Mouse (Mus musculus) limb, embryonic 11.5 days (tissue): Measurements from ENCODE around the gene Col24a1. TPM values are rescaled to one million over a fixed set of nuclear protein-coding genes. Genes with fewer than 3 reads are reported as not detected.

Experiments
- ATAC-seq: fragments of 200-750 bp; cut with Nextera tagmentation; 2 replicates; pipeline ENCODE4 v1.8.0; 2017; ENCODE audit warnings: low read depth; ENCODE audit not compliant: insufficient number of reproducible peaks, low FRiP score, low TSS enrichment
- DNase-seq: peaks from one replicate; pipeline ENCODE4 v3.0.0-alpha.2; 2015; ENCODE audit warnings: low spot score
- H3K27ac ChIP-seq: fragments of 300-500 bp; sonication (generic); replicated peaks from 2 replicates; pipeline ENCODE4 v1.5.1; 2014; ENCODE audit warnings: low read depth, mild to moderate bottlenecking, low read length
- H3K27me3 ChIP-seq: fragments of 300-500 bp; sonication (generic); 2 replicates; pipeline ENCODE4 v1.6.1; 2014; ENCODE audit warnings: mild to moderate bottlenecking, low read length, mixed read lengths; ENCODE audit not compliant: control insufficient read depth, insufficient read depth
- H3K36me3 ChIP-seq: fragments of 300-500 bp; sonication (generic); 2 replicates; pipeline ENCODE4 v1.6.1; 2014; ENCODE audit warnings: mild to moderate bottlenecking, low read length, moderate library complexity, mixed read lengths; ENCODE audit not compliant: control insufficient read depth, insufficient read depth
- H3K4me1 ChIP-seq: fragments of 300-500 bp; sonication (generic); 2 replicates; pipeline ENCODE4 v1.6.1; 2014; ENCODE audit warnings: low read length, mixed read lengths; ENCODE audit not compliant: control insufficient read depth, insufficient read depth
- H3K4me2 ChIP-seq: fragments of 300-500 bp; sonication (generic); 2 replicates; pipeline ENCODE4 v1.6.1; 2014; ENCODE audit warnings: low read depth, mild to moderate bottlenecking, moderate library complexity; ENCODE audit not compliant: severe bottlenecking
- H3K4me3 ChIP-seq: fragments of 300-500 bp; sonication (generic); 2 replicates; pipeline ENCODE4 v1.5.1; 2014; ENCODE audit warnings: low read depth, low read length
- H3K9ac ChIP-seq: fragments of 300-500 bp; sonication (generic); 2 replicates; pipeline ENCODE4 v1.6.1; 2014; ENCODE audit warnings: mild to moderate bottlenecking, low read length
- H3K9me3 ChIP-seq: fragments of 300-500 bp; sonication (generic); 2 replicates; pipeline ENCODE4 v1.6.1; 2016; ENCODE audit warnings: low read length; ENCODE audit not compliant: control insufficient read depth
- WGBS: fragments of 180-500 bp; shearing (Covaris S2); extraction: QIAGEN DNeasy Blood & Tissue Kit; methylation state at CpG from one replicate; pipeline ENCODE4 v1.1.7; 2014; 5-methylcytosine and 5-hydroxymethylcytosine counted together
- polyA plus RNA-seq: library from polyadenylated mRNA; unstranded; fragments of >200 nt; fragmentation: Nextera tagmentation; extraction: Ambion mirVana; gene quantifications from 2 replicates; pipeline ENCODE4 v1.2.1, GENCODE M21; 2014

Col24a1 gene
- polyA plus RNA-seq, 1 experiment from 2014 or later: 1.2 TPM

- H3K27ac ChIP-seq: no peak overlapping the region
- H3K4me3 ChIP-seq: no peak overlapping the region
- no peak for DNase-seq
- no peak overlapping the region for H3K4me2 ChIP-seq
- no peaks in the 10 kb centered on the region for H3K36me3 ChIP-seq
- H3K4me1 ChIP-seq: no peaks in the 10 kb centered on the region
- H3K9ac ChIP-seq: no peak overlapping the region
- no peak for ATAC-seq
- H3K27me3 ChIP-seq: no peaks in the 10 kb centered on the region
- no peaks in the 10 kb centered on the region for H3K9me3 ChIP-seq
- WGBS: 78% methylated on average over 11 of the region's 11 CpGs
These were observed 184.8 kb downstream of the Col24a1 start for GRCm38 (mm10) chr3:145477074-145477473.

GRCm38 (mm10) chr3:145478446-145478845 is 186.2 kb downstream of the Col24a1 start:
- Histone ChIP-seq H3K9me3 (no peaks in the 10 kb centered on the region), H3K27me3 (no peaks in the 10 kb centered on the region), H3K4me2 (no peak overlapping the region), H3K9ac (no peak overlapping the region), H3K4me3 (no peak overlapping the region), H3K27ac (no peak overlapping the region), H3K4me1 (no peaks in the 10 kb centered on the region), H3K36me3 (no peaks in the 10 kb centered on the region)
- WGBS: 60% methylated on average over 5 of the region's 5 CpGs
- ATAC-seq: no peak
- no peak for DNase-seq

- Histone ChIP-seq H3K27me3 (no peaks in the 10 kb centered on the region), H3K36me3 (no peaks in the 10 kb centered on the region), H3K4me3 (no peak overlapping the region), H3K4me1 (no peaks in the 10 kb centered on the region), H3K9me3 (no peaks in the 10 kb centered on the region), H3K27ac (no peak overlapping the region), H3K4me2 (no peak overlapping the region), H3K9ac (no peak overlapping the region)
- DNase-seq (no peak), ATAC-seq (no peak)
- 98% methylated on average over 1 of the region's 1 CpGs for WGBS
These were observed 198.0 kb downstream of the Col24a1 start for GRCm38 (mm10) chr3:145490279-145490678.

DNA sequence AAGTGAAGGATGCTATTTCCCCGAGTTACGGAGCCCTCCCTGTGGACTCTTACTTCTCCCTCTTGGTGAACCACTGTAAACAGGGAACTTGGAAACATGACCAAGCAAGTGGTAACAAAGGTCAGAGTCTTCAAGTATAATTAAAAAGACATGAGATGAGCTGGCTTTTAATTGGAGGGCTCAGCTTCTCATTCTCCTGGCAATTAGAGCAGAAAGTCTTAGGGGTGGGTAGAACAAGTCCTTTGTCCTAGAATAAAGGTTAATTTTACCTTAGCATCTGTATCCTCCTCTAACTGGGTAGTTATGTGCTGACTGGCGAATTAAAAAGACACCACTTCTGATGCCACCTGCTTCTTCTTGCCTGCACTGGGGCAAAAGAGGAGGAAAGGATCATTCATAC is 199.1 kb downstream of the Col24a1 start:
- Histone ChIP-seq H3K36me3 (no peaks in the 10 kb centered on the region), H3K27me3 (no peaks in the 10 kb centered on the region)

DNA sequence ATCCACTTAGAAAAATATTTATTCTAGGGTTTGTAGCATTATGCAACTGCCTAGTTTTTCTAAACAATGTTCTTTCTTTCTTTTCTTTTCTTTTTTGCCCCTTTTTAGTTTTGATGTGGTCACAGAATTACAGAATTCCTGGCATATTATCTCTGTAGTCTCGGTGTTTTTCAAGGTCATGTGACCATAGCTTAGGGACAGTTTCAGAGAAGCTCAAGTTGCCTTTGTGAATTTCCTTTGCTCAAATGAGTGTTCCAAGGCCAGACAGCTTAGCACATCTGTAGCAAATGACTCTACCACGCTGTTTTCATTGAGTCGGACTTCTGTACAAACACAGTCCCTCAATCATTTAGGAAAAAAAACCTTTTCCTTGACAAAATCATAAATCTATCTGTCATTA is 205.9 kb downstream of the Col24a1 start:
- WGBS: 29% methylated on average over 3 of the region's 3 CpGs
- Histone ChIP-seq H3K27me3 (no peaks in the 10 kb centered on the region), H3K4me2 (no peak overlapping the region), H3K4me3 (no peak overlapping the region), H3K4me1 (no peaks in the 10 kb centered on the region), H3K36me3 (no peaks in the 10 kb centered on the region), H3K9me3 (no peaks in the 10 kb centered on the region), H3K9ac (no peak overlapping the region), H3K27ac (no peak overlapping the region)
- DNase-seq: no peak
- no peak for ATAC-seq

More for the DNA sequence above, 199.1 kb downstream of the Col24a1 start:
- Histone ChIP-seq H3K9me3 (no peaks in the 10 kb centered on the region), H3K9ac (no peak overlapping the region), H3K4me2 (no peak overlapping the region), H3K27ac (no peak overlapping the region), H3K4me1 (no peaks in the 10 kb centered on the region), H3K4me3 (no peak overlapping the region)
- WGBS: 74% methylated on average over 3 of the region's 3 CpGs
- DNase-seq (no peak), ATAC-seq (no peak)

DNA sequence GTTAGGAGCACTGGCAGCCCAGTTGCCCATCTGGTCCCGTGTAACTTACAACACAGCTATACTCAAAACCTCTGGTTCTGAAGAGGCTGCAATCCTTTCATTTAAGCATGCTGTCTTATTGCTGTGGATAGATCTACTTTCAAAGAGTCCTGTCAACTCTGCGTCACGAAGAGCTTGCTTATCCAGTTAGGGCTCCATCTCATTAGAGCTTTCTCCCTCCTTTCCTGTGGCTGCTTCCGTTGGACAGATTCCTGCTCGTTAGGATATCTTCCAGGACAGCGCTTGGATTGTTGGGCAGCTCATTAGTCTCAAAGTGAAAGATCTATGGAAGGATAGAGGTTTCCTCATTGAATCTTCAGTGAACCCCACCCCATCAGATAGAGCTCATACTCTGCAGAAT is 206.6 kb downstream of the Col24a1 start:
- WGBS: 75% methylated on average over 6 of the region's 6 CpGs

GRCm38 (mm10) chr3:145504830-145505229 is 212.6 kb downstream of the Col24a1 start:
- 79% methylated on average over 2 of the region's 2 CpGs for WGBS
- no peak for DNase-seq
- no peak overlapping the region for H3K4me3 ChIP-seq
- H3K27ac ChIP-seq: no peak overlapping the region
- no peaks in the 10 kb centered on the region for H3K36me3 ChIP-seq
- H3K4me2 ChIP-seq: no peak overlapping the region
- no peak overlapping the region for H3K9ac ChIP-seq
- no peaks in the 10 kb centered on the region for H3K9me3 ChIP-seq
- H3K4me1 ChIP-seq: no peaks in the 10 kb centered on the region
- H3K27me3 ChIP-seq: no peaks in the 10 kb centered on the region
- no peak for ATAC-seq

More for the DNA sequence above, 206.6 kb downstream of the Col24a1 start:
- H3K4me1 ChIP-seq: no peaks in the 10 kb centered on the region
- H3K4me2 ChIP-seq: no peak overlapping the region
- ATAC-seq (no peak), DNase-seq (no peak)
- H3K4me3 ChIP-seq: no peak overlapping the region
- no peak overlapping the region for H3K9ac ChIP-seq
- no peak overlapping the region for H3K27ac ChIP-seq
- no peaks in the 10 kb centered on the region for H3K36me3 ChIP-seq
- no peaks in the 10 kb centered on the region for H3K27me3 ChIP-seq
- no peaks in the 10 kb centered on the region for H3K9me3 ChIP-seq

GRCm38 (mm10) chr3:145508550-145508949 is 216.3 kb downstream of the Col24a1 start:
- Histone ChIP-seq H3K9ac (no peak overlapping the region), H3K36me3 (no peaks in the 10 kb centered on the region)
- 80% methylated on average over 7 of the region's 7 CpGs for WGBS

GRCm38 (mm10) chr3:145514197-145514596 is 221.9 kb downstream of the Col24a1 start:
- Histone ChIP-seq H3K36me3 (no peaks in the 10 kb centered on the region), H3K4me3 (no peak overlapping the region), H3K9ac (no peak overlapping the region), H3K27me3 (no peaks in the 10 kb centered on the region), H3K27ac (no peak overlapping the region), H3K4me1 (no peaks in the 10 kb centered on the region), H3K4me2 (no peak overlapping the region), H3K9me3 (no peaks in the 10 kb centered on the region)
- ATAC-seq (no peak), DNase-seq (no peak)
- 93% methylated on average over 5 of the region's 5 CpGs for WGBS

More at GRCm38 (mm10) chr3:145508550-145508949, 216.3 kb downstream of the Col24a1 start:
- H3K27me3 ChIP-seq: no peaks in the 10 kb centered on the region
- no peak overlapping the region for H3K4me3 ChIP-seq
- DNase-seq (no peak), ATAC-seq (no peak)
- H3K9me3 ChIP-seq: no peaks in the 10 kb centered on the region
- H3K27ac ChIP-seq: no peak overlapping the region
- H3K4me1 ChIP-seq: no peaks in the 10 kb centered on the region
- H3K4me2 ChIP-seq: no peak overlapping the region
